Mouse (Mus musculus): Measurements from ENCODE around the gene Gm10271.

GRCm38 (mm10) chr10:116931497-116932179, 40.8 kb downstream of the Gm10271 start:
- no peak for TF ChIP-seq POLR2A (IDR thresholded peaks at IDR 0.05; ENCODE audit: borderline replicate concordance, control insufficient read depth, low read depth, low read length)
- TF ChIP-seq CTCF (IDR thresholded peaks at IDR 0.05; ENCODE audit: control insufficient read depth, insufficient read depth, low read length): no peak

All from bone marrow, adult 2 months (tissue).